Mouse (Mus musculus) left cerebral cortex, adult 9 months (tissue): ENCODE data around the gene Eif1ad.
"Not testable (repeated sequence)": the region's sequence is repeated elsewhere in the genome, so short reads cannot be mapped to it uniquely, and the experiment has no call there.

Source experiments
- DNase-seq, 2 experiments: peaks; one replicate each; pipeline ENCODE4 v3.0.0; 2022; ENCODE audit warnings: low spot score in 2 of 2

The Eif1ad gene

GRCm38 (mm10) chr19:5377446-5377845 lies 10.9 kb downstream of the Eif1ad start:
- no peak for DNase-seq

GRCm38 (mm10) chr19:5383326-5383725 lies 16.8 kb downstream of the Eif1ad start:
- no peak for DNase-seq

DNA sequence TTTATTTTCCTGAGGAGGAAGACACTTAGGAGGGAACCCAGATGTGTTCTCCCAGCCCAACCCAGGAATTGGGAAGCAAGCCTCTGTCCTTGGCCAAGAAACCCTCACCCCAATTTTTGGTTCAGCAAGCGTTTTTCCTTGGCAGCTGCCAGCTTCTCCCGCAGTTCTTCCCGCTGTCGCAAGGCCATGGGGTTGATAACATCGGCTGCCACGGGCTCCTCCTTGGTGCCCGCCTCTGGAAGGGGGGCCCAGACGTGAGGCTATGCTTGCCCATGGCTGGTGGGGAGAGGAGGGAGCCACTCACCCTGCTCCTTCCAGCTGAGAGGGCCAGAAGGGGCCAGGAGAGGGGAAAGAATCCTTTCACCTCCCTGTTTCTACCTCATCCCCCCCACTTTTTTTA lies 18.2 kb downstream of the Eif1ad start:
- DNase-seq, result no peak

DNA sequence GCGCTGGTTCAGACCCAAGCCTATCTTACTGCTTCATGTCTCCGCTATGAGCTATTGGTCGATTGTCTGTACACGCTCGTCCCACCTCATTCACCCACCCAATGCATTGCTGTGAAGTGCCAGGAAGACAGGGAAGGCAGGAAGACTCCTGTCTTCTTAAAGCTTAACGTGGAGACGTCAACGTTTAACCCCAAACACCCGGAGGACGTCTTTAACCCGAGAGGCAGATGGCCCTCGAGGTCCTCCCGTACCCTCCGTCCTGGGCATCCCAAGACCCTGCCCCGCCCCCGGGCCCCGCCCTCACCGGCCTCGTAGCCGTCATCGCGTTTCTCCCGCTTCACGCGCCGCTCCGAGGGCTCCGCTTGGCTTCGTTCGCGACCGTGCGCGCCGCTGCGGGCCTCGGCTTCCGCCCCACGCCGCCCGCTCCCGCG lies 21.5 kb downstream of the Eif1ad start:
- DNase-seq, result peak in 1 of 2 experiments; percentile 17

- peak; percentile 90 to 94 for DNase-seq
Observed at GRCm38 (mm10) chr19:5388588-5389242, 22.2 kb downstream of the Eif1ad start, which contains the start of gene Sart1. Gene Sart1, minus strand, starts transcription at chr19:5388703.

DNA sequence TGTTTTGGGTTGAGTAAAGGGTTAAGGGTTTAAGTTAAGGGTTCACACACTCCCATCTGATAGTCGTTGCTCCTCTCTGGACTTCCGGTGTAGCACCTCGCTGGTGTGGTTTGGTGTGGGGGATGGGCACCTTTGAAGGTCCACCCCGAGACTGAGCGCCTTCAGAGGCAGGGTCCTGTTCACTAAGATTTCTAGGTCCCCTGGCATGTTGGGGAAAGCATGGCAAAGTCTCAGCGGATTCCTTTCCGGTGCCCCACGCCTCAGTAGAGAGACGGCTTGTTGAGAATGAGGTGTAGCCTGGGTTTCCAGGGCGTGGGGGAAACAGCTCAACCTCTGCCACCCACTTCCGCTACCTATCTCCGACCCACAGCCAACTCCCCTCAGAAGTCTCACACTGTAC lies 23.1 kb downstream of the Eif1ad start:
- no peak for DNase-seq

DNA sequence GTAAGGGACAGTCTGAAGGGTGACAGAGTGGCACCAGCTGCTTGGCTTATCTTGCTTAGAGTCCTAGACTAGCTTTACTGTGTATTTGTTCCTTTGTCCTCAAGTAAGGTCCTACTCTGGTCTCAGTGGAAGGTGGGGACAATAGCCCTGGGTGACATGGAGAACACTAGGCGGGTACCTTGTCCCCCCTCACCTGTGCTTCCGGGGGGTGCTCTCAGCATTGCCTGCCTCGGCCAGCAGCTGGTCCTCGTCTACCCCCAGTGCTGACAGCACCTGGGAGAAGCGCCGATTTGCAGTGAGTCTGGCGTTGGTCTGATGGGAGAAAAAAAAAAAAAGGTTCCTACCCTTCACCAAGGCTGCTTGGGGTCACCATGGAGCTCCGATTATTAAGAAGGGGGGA lies 23.9 kb downstream of the Eif1ad start:
- no peak for DNase-seq

DNA sequence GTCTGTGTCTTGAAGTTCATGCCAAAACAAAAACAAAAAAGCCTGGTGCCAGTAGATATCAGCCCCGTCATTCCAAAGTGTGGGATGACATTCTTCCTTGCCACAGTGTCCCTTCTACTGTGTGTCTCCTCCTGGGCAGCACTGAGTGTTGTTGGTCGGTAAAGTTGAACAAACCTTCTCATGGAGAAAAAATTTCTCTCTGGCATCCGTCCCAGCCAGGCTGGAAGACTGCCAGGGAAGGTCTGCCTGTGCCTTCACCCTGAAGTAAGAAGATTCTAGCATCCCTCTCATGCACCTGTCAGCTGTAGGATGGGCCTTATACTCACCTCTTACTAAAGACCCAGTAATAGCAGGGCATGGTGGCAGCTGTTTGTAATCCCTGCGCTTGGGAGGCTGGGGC lies 26.4 kb downstream of the Eif1ad start:
- DNase-seq, result peak in 1 of 2 experiments; percentile 17

- DNase-seq, result no peak
Observed at GRCm38 (mm10) chr19:5394168-5394567, 27.6 kb downstream of the Eif1ad start.

- DNase-seq, result no peak
Observed at GRCm38 (mm10) chr19:5395371-5395770, 28.8 kb downstream of the Eif1ad start.

DNA sequence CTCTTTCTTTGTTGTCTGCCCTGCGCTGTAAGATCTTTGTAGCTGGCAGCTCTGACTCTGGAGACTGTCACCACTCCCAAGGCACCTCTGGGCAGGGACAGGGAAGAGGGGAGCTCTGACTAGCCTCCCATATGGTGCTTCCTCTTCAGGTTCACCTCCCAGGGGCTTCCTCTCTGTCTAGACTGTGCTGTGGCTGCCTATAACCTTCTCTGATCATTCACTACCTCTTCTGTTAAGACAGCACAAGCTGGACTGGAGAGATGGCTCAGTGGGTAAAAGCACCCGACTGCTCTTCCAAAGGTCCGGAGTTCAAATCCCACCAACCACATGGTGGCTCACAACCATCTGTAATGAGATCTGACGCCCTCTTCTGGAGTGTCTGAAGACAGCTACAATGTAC lies 34.5 kb downstream of the Eif1ad start:
- DNase-seq, result not testable (repeated sequence)

DNA sequence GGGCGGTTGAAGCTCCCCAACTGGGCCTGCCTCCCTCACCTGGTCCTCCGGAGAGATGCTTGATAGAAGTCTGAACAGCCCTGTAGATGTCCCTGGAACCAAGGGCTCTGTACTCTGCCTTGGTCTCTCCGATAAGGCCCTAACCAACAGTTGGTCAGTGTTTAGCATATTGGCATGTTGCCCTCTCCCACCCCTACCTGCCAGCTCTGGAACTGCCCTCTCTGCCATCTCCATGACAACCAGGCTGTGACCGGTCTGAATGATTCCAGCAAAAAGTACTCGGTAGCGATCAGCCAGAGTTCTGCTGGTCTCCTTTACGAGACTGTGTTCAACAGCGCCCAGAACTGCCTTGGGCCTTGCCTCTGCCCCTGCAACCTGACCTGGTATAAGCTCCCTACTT lies 35.8 kb downstream of the Eif1ad start, which contains the start of gene Tsga10ip:
TSS of gene Tsga10ip (minus strand) at position 234 of the 400 bp plus-strand sequence.
- DNase-seq, result no peak

- no peak for DNase-seq
Observed at GRCm38 (mm10) chr19:5405924-5406323, 39.4 kb downstream of the Eif1ad start.

- peak in 1 of 2 experiments; percentile 68 for DNase-seq
Observed at GRCm38 (mm10) chr19:5406531-5407126, 40.1 kb downstream of the Eif1ad start.

GRCm38 (mm10) chr19:5407133-5407532 lies 40.6 kb downstream of the Eif1ad start:
- peak in 1 of 2 experiments; percentile 71 for DNase-seq

DNA sequence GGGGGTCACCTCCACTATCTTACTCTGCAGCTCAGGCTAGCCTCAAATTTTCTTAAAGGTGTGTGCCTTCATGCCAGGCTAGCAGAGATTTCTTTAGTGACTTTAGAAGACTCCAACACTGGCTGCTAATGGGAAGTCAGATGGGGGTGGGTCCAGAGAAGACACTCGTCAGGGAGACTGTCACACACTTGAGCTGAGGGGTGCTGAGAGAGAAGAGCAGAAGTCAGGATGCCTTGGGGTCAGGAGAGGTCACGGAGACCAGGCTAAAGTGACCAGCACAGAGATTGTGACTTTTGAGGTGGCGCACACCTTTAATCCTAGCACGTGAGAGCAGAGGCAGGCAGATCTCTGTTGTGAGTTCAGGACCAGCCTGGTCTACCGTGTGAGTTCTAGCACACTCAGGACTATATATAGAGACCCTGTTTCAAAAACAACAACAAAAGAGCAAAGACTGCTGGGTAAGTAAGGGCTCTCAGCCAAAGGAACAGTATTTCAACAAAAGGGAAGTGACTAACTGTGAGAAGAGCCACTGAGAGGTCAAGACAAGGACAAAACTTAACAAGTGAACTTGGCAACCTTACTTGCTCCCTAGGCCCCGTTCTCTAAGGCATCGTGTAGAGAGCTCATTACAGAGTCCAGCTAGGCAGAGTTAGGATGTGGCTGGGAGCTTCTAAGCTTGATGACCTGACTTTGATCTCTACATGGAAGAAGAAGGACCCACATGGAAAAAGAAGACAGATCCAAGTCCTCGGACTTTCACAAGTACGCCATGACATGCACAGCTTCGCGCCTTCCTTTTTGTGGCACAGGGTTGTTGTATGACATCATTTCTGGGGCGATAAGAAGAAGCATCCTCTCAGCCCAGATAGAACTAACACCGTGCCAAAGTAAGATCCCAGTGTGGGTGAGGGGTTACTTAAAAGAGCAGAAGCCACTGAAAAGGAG lies 41.8 kb downstream of the Eif1ad start:
- no peak for DNase-seq

DNA sequence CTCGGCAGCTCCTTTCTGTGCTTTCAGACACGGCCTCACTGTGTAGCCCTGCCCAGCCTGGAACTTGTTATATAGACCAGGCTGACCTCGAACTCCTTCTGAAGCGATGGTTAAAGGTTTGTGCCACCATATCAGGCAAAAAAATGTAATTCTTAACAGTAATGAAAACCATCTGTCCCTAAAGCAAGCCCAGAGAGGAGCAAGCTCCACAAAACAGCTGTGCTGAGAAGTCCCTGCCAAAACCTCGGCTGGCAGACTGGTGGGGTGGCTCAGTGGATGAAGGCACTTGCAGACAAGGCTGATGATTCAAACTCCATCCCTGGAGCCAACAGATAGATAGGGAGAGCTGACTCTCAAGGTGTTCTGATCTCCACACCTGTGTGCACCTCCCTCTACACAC lies 42.5 kb downstream of the Eif1ad start:
- DNase-seq, result no peak

GRCm38 (mm10) chr19:5410641-5411040 lies 44.1 kb downstream of the Eif1ad start:
- no peak for DNase-seq

GRCm38 (mm10) chr19:5411961-5412360 lies 45.4 kb downstream of the Eif1ad start:
- no peak for DNase-seq

DNA sequence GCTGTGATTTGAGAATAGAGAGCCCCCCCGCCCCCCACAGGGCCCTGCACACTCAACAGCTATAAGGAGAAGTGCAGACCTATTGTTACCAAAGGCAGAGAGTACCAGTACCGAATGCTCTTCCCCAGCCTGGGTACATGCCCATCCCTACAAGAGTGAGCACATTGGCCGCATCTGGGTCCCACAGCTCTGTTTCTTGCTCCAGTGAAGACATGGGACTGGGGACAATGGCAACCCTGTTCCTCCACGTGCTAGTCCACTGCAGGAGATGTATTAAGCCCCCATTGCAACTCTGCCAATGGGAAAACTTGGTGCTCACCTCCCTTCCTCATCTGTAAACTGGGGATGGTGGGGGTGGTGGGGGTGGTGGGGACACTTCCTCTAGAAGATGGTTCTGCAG lies 47.3 kb downstream of the Eif1ad start:
- no peak for DNase-seq

- peak in 1 of 2 experiments; percentile 36 for DNase-seq
Observed at GRCm38 (mm10) chr19:5414534-5414957, 48.0 kb downstream of the Eif1ad start.
